Mouse (Mus musculus) urinary bladder, postnatal 14 days (tissue): ENCODE results near the gene Rin3.

Source experiments
- DNase-seq: peaks from one replicate; pipeline ENCODE4 v3.0.0; 2021; ENCODE audit warnings: low spot score

Rin3 gene

GRCm38 (mm10) chr12:102280867-102281503 lies 1.9 kb upstream of the Rin3 start:
- DNase-seq, result no peak

- DNase-seq, result no peak
Observed at GRCm38 (mm10) chr12:102282126-102282525, 722 bp upstream of the Rin3 start.

- DNase-seq, result peak; percentile 43
Observed at GRCm38 (mm10) chr12:102283483-102284266, 827 bp downstream of the Rin3 start.

- DNase-seq, result no peak
Observed at GRCm38 (mm10) chr12:102284267-102284610, 1.4 kb downstream of the Rin3 start.

- no peak for DNase-seq
Observed at GRCm38 (mm10) chr12:102284618-102285159, 1.8 kb downstream of the Rin3 start.

GRCm38 (mm10) chr12:102285318-102285717 lies 2.5 kb downstream of the Rin3 start:
- DNase-seq, result no peak

- DNase-seq, result no peak
Observed at GRCm38 (mm10) chr12:102285779-102286178, 2.9 kb downstream of the Rin3 start.

GRCm38 (mm10) chr12:102286681-102287414 lies 4.0 kb downstream of the Rin3 start:
- DNase-seq, result peak; percentile 73

GRCm38 (mm10) chr12:102287904-102288602 lies 5.2 kb downstream of the Rin3 start:
- DNase-seq, result no peak

- no peak for DNase-seq
Observed at GRCm38 (mm10) chr12:102288846-102289245, 6.0 kb downstream of the Rin3 start.

GRCm38 (mm10) chr12:102289568-102289967 lies 6.7 kb downstream of the Rin3 start:
- DNase-seq, result no peak

- DNase-seq, result no peak
Observed at GRCm38 (mm10) chr12:102290662-102291061, 7.8 kb downstream of the Rin3 start.

- no peak for DNase-seq
Observed at GRCm38 (mm10) chr12:102291686-102292085, 8.8 kb downstream of the Rin3 start.

- DNase-seq, result no peak
Observed at GRCm38 (mm10) chr12:102292501-102293215, 9.8 kb downstream of the Rin3 start.

- DNase-seq, result no peak
Observed at GRCm38 (mm10) chr12:102294634-102295033, 11.8 kb downstream of the Rin3 start.

GRCm38 (mm10) chr12:102295230-102295629 lies 12.4 kb downstream of the Rin3 start:
- no peak for DNase-seq

GRCm38 (mm10) chr12:102295662-102296061 lies 12.8 kb downstream of the Rin3 start:
- DNase-seq, result no peak

GRCm38 (mm10) chr12:102296361-102296760 lies 13.5 kb downstream of the Rin3 start:
- DNase-seq, result no peak

GRCm38 (mm10) chr12:102296967-102297366 lies 14.1 kb downstream of the Rin3 start:
- no peak for DNase-seq

- DNase-seq, result no peak
Observed at GRCm38 (mm10) chr12:102299209-102299608, 16.4 kb downstream of the Rin3 start.

- DNase-seq, result no peak
Observed at GRCm38 (mm10) chr12:102301585-102301984, 18.7 kb downstream of the Rin3 start.
